Mouse (Mus musculus) heart, embryonic 11.5 days (tissue): ENCODE data around the gene Lipc. TPM values are rescaled to one million over a fixed set of nuclear protein-coding genes. Genes with fewer than 3 reads are reported as not detected.

Experiments used
- ATAC-seq: fragments of 200-750 bp; cut with Nextera tagmentation; replicated peaks from 2 replicates; pipeline ENCODE4 v1.8.0; 2017; ENCODE audit warnings: moderate library complexity; ENCODE audit not compliant: insufficient number of reproducible peaks, low FRiP score, low TSS enrichment
- H3K27ac ChIP-seq: fragments of 300-500 bp; sonication (generic); 2 replicates; pipeline ENCODE4 v1.5.1; 2014; ENCODE audit warnings: mild to moderate bottlenecking, low read depth, low read length
- H3K27me3 ChIP-seq: fragments of 300-500 bp; sonication (generic); 2 replicates; pipeline ENCODE4 v1.6.1; 2014; ENCODE audit warnings: mild to moderate bottlenecking, low read length, mixed read lengths; ENCODE audit not compliant: control insufficient read depth, insufficient read depth
- H3K36me3 ChIP-seq: fragments of 300-500 bp; sonication (generic); 2 replicates; pipeline ENCODE4 v1.6.1; 2014; ENCODE audit warnings: mild to moderate bottlenecking, low read length, moderate library complexity, mixed read lengths; ENCODE audit not compliant: control insufficient read depth, insufficient read depth
- H3K4me1 ChIP-seq: fragments of 300-500 bp; sonication (generic); 2 replicates; pipeline ENCODE4 v1.6.1; 2014; ENCODE audit warnings: low read length; ENCODE audit not compliant: control insufficient read depth, insufficient read depth
- H3K4me2 ChIP-seq: fragments of 300-500 bp; sonication (generic); 2 replicates; pipeline ENCODE4 v1.6.1; 2014; ENCODE audit warnings: mild to moderate bottlenecking, moderate library complexity
- H3K4me3 ChIP-seq: fragments of 300-500 bp; sonication (generic); 2 replicates; pipeline ENCODE4 v1.5.1; 2014; ENCODE audit warnings: low read depth, low read length
- H3K9ac ChIP-seq: fragments of 300-500 bp; sonication (generic); 2 replicates; pipeline ENCODE4 v1.6.1; 2014; ENCODE audit warnings: mild to moderate bottlenecking, low read depth, low read length, moderate library complexity
- H3K9me3 ChIP-seq: fragments of 300-500 bp; sonication (generic); replicated peaks from 2 replicates; pipeline ENCODE4 v1.6.1; 2016; ENCODE audit warnings: low read length; ENCODE audit not compliant: control insufficient read depth
- WGBS: fragments of 180-500 bp; shearing (Covaris S2); extraction: QIAGEN DNeasy Blood & Tissue Kit; methylation state at CpG from one replicate; pipeline ENCODE4 v1.1.7; 2014; ENCODE audit not compliant: insufficient replicate concordance; 5-methylcytosine and 5-hydroxymethylcytosine counted together
- polyA plus RNA-seq: library from polyadenylated mRNA; unstranded; fragments of >200 nt; fragmentation: Nextera tagmentation; extraction: Ambion mirVana; gene quantifications from 2 replicates; pipeline ENCODE4 v1.2.1, GENCODE M21; 2014

The Lipc gene
- 0.21 and 0.56 TPM in 2 replicates for polyA plus RNA-seq

DNA sequence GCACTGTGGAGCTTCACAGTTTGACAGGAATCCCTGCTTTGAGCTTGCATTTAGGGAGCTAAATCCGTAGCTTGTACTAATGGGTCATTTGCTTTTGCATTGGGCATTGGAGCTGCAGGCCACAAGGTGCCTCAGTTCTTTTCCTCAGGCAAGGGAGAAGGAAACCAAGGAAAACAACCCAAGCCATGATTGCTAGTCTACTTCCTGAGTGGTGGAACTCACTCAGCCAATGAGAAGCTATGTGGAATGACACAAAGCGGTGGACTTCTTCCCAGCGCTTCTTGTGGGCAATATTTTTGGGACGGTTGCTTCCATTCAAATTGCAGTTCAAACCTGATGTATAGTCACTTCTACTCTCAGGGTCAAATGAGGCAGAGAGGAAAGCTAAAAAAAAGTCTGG lies at the start of gene Lipc:
Gene Lipc (minus strand): TSS at position 101 of the 400 bp plus-strand sequence.
- H3K27ac ChIP-seq = no peak within 1 kb of the TSS
- no peak within 1 kb of the TSS for H3K4me2 ChIP-seq
- no peaks in the 10 kb centered on the region for H3K9me3 ChIP-seq
- no peaks in the 10 kb centered on the region for H3K36me3 ChIP-seq
- no peaks in the 10 kb centered on the region for H3K27me3 ChIP-seq
- peaks cover 7% of the 10 kb centered on the region; the same call in 1 of the 2 replicates for H3K4me1 ChIP-seq
- 77% methylated on average over 4 of the region's 4 CpGs for WGBS
- no peak within 1 kb of the TSS for H3K4me3 ChIP-seq
- ATAC-seq = no peak
- H3K9ac ChIP-seq = no peak within 1 kb of the TSS

DNA sequence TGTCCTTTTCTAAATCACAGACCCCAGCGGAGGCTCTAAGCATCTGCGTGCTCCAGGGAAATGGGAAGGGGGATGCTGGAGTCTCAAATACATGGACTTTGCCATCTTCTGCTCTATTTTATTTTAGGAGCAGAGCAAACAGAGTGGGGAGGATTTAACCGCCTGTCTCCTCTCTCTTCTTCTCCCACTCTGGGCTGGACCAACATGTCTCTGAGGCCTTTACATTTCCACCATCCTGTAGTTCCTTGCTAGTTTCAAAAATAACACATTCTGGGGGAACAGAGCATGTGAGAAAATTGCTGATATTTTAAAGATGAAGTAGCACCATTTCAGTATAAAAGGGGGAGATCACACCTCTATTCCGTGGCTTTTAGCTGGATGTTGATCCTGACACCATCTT lies 47.1 kb upstream of the Lipc start:
- Histone ChIP-seq H3K27ac (no peak overlapping the region), H3K4me2 (no peak overlapping the region), H3K9ac (no peak overlapping the region), H3K9me3 (no peaks in the 10 kb centered on the region), H3K4me3 (no peak overlapping the region), H3K36me3 (no peaks in the 10 kb centered on the region), H3K27me3 (no peaks in the 10 kb centered on the region), H3K4me1 (no peaks in the 10 kb centered on the region)
- no peak for ATAC-seq
- WGBS = 80% methylated on average over 4 of the region's 4 CpGs

GRCm38 (mm10) chr9:70998719-70999118 lies 46.7 kb upstream of the Lipc start:
- Histone ChIP-seq H3K27me3 (no peaks in the 10 kb centered on the region), H3K4me1 (no peaks in the 10 kb centered on the region), H3K4me3 (no peak overlapping the region), H3K4me2 (no peak overlapping the region), H3K9ac (no peak overlapping the region), H3K36me3 (no peaks in the 10 kb centered on the region), H3K9me3 (no peaks in the 10 kb centered on the region), H3K27ac (no peak overlapping the region)
- ATAC-seq = no peak
- 60% methylated on average over 6 of the region's 6 CpGs for WGBS

DNA sequence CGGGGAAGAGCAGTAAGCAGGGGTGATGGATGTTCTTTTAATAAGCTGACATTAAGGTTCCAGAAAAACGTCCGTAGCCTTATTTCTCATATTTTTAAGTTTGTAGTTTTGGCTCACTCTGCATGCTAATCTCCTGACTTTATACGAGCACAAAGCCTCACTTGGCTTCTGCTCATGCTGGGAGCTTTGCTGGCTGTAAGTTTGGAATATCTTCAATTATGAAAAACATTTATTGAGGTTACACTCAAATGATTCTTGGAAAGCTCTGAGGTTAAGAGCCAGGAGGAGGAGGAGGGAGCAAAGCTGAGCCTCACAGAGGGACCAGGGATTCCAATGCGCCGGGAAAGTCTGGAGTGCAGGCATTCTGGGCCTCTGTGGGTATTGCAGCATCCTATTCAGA lies 41.3 kb upstream of the Lipc start:
- no peak for ATAC-seq
- Histone ChIP-seq H3K4me2 (no peak overlapping the region), H3K36me3 (no peaks in the 10 kb centered on the region), H3K9ac (no peak overlapping the region), H3K27ac (no peak overlapping the region), H3K4me3 (no peak overlapping the region), H3K4me1 (no peaks in the 10 kb centered on the region), H3K27me3 (no peaks in the 10 kb centered on the region), H3K9me3 (no peaks in the 10 kb centered on the region)
- 75% methylated on average over 6 of the region's 6 CpGs for WGBS

GRCm38 (mm10) chr9:70991401-70991800 lies 39.4 kb upstream of the Lipc start:
- Histone ChIP-seq H3K4me3 (no peak overlapping the region), H3K36me3 (no peaks in the 10 kb centered on the region), H3K27me3 (no peaks in the 10 kb centered on the region), H3K9ac (no peak overlapping the region), H3K27ac (no peak overlapping the region), H3K4me1 (no peaks in the 10 kb centered on the region), H3K4me2 (no peak overlapping the region), H3K9me3 (no peaks in the 10 kb centered on the region)
- no peak for ATAC-seq
- WGBS = 77% methylated on average over 5 of the region's 5 CpGs

- Histone ChIP-seq H3K4me2 (no peak overlapping the region), H3K27me3 (no peaks in the 10 kb centered on the region), H3K4me3 (no peak overlapping the region), H3K4me1 (no peaks in the 10 kb centered on the region), H3K36me3 (no peaks in the 10 kb centered on the region), H3K9ac (no peak overlapping the region), H3K9me3 (no peaks in the 10 kb centered on the region), H3K27ac (no peak overlapping the region)
- ATAC-seq = no peak
- WGBS = 32% methylated on average over 2 of the region's 2 CpGs
These were observed 35.2 kb upstream of the Lipc start for GRCm38 (mm10) chr9:70987210-70987609.

- Histone ChIP-seq H3K4me3 (no peak overlapping the region), H3K9ac (no peak overlapping the region), H3K4me2 (no peak overlapping the region), H3K9me3 (peaks cover 3% of the 10 kb centered on the region; the same call in 1 of the 2 replicates), H3K4me1 (no peaks in the 10 kb centered on the region), H3K27me3 (no peaks in the 10 kb centered on the region), H3K27ac (no peak overlapping the region), H3K36me3 (no peaks in the 10 kb centered on the region)
- 91% methylated on average over 3 of the region's 3 CpGs for WGBS
- no peak for ATAC-seq
These were observed 31.0 kb upstream of the Lipc start for GRCm38 (mm10) chr9:70982991-70983480.

DNA sequence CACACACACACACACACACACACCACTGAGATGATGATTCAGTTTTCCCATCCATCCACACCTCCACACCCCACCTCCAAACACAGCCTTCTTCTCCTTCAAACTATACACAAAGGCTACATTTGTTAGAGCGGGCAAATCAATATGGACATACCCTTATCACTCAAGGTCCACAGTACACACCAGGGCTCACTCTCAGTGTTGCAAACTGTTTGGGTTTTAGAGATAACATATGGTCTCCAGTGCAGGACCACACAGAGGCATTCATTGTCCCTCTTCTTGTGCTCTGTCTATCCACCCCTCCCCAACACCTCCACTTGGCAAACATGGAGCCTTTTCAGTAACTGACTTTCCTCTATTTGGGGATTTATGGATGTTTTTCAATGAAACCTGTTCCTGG lies 29.7 kb upstream of the Lipc start:
- no peak for ATAC-seq
- Histone ChIP-seq H3K4me2 (no peak overlapping the region), H3K27ac (no peak overlapping the region), H3K27me3 (no peaks in the 10 kb centered on the region), H3K36me3 (no peaks in the 10 kb centered on the region), H3K9ac (no peak overlapping the region), H3K4me1 (no peaks in the 10 kb centered on the region), H3K9me3 (peaks cover 3% of the 10 kb centered on the region; the same call in 1 of the 2 replicates), H3K4me3 (no peak overlapping the region)
- WGBS = 62% methylated on average over 1 of the region's 1 CpGs

DNA sequence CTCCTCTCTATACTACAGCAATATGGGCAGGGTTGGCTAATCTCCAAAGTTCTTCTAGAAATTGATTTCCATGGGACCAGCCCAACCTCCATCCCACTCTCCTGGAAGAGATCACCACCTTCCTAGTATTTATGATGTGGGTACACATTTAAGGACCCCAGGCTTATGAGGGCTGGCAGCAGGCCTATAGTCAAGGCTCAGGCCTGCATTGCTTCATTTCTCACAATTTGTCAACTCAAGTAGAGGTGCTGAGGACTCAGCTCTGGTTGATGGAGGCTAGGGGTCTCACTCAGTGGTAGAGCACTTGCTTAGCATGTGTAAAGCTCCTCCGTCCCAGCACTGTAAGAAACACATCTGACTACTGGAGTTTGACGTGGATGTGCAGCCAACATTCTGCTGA lies 27.6 kb upstream of the Lipc start:
- Histone ChIP-seq H3K4me1 (no peaks in the 10 kb centered on the region), H3K4me3 (no peak overlapping the region), H3K36me3 (no peaks in the 10 kb centered on the region), H3K9ac (no peak overlapping the region), H3K27ac (no peak overlapping the region), H3K9me3 (peaks cover 3% of the 10 kb centered on the region; the same call in 1 of the 2 replicates), H3K27me3 (no peaks in the 10 kb centered on the region), H3K4me2 (no peak overlapping the region)
- 85% methylated on average over 2 of the region's 2 CpGs for WGBS
- no peak for ATAC-seq
